Mouse (Mus musculus) CD4-positive, CD25-positive, alpha-beta regulatory T cell, adult 2 months (primary cell): ENCODE results near the gene Nipal1.

Source experiments
- DNase-seq: peaks from one replicate; pipeline ENCODE4 v3.0.0-alpha.2; 2012; ENCODE audit warnings: low read depth, low spot score

Gene Nipal1

GRCm38 (mm10) chr5:72647418-72647907 is at the start of gene Nipal1:
Gene Nipal1 (plus strand): TSS chr5:72647795.
- peak; percentile 94 for DNase-seq

GRCm38 (mm10) chr5:72601006-72601405 is 46.6 kb upstream of the Nipal1 start:
- peak; percentile 76 for DNase-seq

DNA sequence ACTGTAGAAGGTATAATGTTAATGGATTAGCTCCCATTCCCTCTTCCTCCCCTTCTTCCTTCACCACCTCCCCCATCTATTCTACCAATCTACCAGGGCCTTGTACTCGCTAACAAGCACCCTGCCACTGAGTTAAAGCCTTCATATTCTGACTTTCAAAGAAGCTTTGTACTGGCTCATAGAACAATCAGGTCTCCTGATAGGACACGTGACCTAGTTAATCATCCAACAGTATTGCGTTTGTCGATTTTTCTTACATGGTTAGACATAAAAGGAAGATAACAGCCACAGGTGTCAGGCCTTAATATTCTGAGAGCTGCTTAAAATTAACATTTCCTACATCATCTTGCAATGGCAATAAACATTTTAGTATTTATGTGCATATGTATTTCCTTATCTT is 44.5 kb upstream of the Nipal1 start:
- no peak for DNase-seq

- DNase-seq: no peak
Observed at GRCm38 (mm10) chr5:72617413-72617812, 30.2 kb upstream of the Nipal1 start.

DNA sequence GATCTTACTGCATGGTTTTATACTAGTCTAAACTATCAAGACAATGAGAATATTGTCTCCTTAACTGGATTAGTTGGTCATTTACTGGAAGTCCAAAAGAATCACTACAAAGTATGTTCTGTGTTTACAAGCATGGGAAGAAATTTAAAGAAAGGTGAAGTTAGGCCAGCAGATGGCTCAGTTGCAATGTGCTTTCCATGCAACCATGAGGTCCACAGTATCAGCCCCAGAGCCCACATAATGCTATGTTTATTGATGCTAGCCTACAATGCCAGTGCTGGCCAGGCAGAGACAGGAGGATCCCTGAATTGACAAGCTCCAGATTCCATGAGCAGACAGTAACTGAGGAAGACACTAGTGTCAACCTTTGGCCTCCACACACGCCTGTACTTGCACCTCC is 26.6 kb upstream of the Nipal1 start:
- peak; percentile 68 for DNase-seq

DNA sequence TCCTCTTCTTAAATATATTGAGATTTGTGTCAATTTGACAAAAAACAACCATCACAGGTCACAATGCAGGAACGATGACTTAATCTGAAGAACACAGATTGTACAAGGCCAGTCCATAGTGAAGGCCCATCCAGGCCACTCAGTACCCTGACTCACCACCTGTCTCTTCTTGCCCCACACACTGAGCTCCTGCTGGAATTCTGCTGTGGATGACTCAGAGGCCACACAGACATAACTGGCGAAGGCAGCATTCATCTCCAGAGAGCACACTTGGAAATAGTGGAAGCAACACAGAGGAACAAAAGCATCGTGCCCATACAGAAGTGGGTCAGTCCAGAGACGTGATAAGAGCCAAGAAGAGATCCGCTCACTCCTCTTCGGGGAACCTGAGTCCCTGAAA is 17.6 kb upstream of the Nipal1 start:
- no peak for DNase-seq

GRCm38 (mm10) chr5:72634791-72635271 is 12.8 kb upstream of the Nipal1 start:
- peak; percentile 88 for DNase-seq

DNA sequence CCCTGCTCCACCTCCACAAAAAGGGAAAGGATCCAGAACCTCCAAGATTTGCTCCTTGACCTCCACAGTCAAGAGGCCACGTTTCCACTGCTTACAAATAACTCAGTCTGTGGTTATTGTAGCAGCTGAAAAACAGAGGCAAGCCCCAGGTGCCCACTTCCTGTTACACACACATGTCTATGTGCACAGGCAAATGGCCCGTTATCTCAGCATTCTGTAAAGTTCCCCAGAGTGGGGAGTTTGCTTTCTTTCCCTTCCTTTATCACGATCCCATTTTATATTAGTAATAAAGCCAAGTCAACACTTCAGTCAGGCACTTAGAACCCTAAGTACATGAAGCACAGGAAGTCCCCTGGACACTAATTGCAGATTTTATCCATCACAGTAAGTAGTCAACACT is 11.5 kb upstream of the Nipal1 start:
- DNase-seq: peak; percentile 81

DNA sequence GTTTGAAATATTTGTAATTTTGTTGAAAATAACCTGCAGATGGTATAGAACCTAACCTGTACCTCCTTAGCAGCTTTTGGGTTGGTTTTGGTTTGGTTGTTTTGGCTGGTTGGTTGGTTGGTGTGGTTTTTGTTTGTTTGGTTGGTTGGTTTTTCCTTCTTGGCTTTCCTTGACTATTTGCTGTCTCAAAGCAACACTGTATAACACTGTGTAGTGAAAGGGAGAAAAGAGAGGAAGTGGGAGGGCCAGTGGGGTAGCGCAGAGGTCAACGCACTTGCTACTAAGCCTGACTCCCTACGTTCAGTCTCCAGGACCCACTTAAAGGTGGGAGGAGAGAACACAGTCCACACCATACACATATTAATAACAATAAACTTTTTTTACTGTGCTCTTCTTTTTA is 11.0 kb upstream of the Nipal1 start:
- DNase-seq: peak; percentile 34

DNA sequence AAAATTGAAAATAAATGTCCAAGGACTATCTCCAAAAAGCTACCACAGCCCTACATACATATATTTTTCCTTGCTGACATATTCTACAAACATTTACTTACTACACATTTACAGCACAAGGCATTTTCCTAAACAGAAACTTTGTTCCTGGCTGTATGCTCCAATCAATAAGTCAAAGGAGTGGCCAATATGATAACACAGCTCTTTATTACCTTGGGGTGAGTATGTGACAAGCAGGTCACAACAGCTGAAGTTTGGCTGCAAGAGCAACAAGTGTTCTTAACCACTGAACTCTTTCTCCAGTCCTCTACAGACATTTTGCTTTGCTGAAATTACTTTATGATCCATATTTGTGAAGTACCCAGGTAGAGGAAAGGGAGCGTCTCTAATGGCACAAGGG is 7.5 kb upstream of the Nipal1 start:
- no peak for DNase-seq

DNA sequence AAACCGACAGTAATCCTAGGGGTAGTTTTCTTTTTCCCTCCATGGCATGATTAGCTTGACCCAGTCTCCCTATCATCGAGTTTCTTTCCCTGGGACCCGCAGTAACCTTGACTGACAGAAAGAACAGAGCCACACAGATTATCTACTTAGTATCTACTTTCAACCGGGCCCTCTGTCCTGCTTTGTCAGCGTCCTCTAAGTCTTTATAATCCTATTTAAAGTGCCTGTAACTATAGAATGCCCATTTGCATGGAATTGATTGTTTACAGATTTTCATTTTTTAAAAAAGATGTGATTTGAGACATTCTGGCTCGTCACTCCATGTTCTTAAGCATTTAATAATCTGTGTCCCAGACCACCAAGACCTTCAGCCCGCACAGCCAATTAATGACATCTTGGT is 3.9 kb upstream of the Nipal1 start:
- no peak for DNase-seq

- no peak for DNase-seq
Observed at GRCm38 (mm10) chr5:72644175-72644574, 3.4 kb upstream of the Nipal1 start, which contains the start of gene Cnga1. Gene Cnga1 (minus strand): TSS chr5:72644275.

DNA sequence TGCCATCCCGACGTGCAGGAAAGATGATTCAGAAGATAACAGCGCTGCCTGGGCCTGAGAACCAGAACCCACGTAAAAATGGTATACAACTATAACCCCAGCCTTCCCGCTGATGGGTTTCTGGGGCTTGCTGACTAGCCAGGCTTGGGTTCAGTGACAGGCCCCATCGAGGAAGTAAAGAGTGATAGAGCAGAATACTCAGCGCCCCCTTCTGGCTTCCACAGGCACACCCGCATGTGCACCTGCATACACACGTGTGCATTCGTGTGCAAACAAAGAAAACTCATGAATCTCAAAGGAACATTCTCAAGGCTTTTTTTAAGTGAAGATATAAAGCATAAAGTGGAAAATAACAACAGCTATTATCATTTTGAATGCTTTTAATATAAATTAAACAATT is 1.5 kb upstream of the Nipal1 start:
- DNase-seq: peak; percentile 86

DNA sequence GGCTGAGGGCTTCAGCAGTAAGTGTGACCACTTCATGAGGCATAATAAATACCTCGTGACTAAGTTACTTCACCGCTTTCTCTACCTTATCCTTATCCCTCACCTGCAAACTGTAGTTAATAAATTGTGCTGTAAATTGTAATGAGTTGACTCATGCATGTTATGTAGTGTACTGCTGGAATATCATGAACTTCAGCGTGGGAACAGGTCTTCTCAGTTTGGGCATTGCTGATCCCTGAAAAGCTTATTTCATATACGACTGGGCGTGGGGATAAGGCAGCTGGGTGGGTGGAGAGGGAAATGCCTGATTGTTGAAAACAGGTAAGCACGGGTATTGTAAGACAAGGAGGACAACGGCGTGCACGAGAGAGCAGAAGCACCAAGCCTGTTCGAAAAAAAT is 599 bp upstream of the Nipal1 start:
- no peak for DNase-seq

- DNase-seq: no peak
Observed at GRCm38 (mm10) chr5:72647958-72648595, 482 bp downstream of the Nipal1 start.

DNA sequence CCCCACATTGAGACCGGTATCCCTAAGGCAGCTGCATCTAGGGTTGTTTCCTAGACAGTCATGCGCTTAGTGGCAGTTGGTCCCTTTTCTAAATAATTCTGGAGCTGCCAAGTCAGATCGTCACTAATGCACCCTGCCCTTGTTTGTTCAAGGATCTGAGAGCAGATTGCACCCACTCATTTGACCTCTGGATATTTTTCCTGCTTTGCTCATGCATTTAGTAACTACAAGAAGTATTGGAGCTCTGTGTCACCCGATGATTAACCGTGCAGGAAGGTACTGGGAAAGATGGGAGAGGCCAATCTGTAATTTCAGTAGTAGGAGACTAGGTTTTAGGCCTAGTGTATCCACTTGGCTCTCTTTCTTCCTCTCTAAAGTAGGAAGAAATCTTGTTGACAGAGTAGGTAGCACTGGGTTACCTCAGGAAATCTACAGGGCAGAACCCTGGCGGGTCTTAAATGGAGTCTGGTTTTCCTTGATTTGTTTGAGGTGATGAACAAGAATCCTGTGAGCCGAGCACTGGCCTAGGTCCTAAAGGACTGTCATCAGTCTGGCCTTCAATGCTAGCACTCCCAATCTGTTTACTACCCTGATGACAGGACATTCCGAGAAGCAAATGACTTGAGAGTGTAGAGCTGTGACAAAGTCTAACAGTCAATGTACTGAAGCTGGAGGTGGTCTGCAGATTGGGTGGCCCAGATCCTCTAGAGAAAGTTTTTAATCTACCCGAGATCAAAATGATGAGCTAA is 1.6 kb downstream of the Nipal1 start:
- no peak for DNase-seq

DNA sequence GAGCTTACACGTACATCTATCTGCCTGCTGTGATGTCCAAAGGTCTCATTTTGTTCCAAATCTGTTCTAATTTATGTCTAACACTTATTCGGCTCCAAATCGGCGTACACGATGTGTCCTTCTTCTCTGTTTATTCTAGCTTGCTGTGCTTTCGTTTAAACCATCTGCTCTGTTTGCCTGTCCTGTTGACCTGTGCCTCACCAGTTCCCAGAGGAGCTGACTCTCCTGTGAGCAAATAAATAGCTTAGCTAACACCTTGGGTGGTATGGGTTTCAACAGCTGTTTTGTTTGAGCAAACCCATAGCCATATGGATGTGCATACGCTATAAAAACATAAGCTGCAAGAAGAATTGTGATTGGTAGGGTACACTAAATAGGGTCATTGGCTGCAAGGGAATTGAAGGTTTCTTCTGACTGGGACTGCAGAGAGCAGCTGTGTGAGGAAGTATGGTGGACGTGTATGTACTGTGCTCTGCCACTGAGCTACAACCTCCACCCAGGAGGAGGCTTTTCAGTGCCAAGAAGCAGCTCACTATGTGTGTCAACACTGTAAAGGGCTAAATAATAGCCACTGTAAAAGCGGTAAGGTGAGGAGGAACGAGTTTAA is 5.6 kb downstream of the Nipal1 start:
- DNase-seq: no peak

- no peak for DNase-seq
Observed at GRCm38 (mm10) chr5:72656270-72656791, 8.7 kb downstream of the Nipal1 start.

- DNase-seq: peak; percentile 24
Observed at GRCm38 (mm10) chr5:72658375-72658774, 10.8 kb downstream of the Nipal1 start.

DNA sequence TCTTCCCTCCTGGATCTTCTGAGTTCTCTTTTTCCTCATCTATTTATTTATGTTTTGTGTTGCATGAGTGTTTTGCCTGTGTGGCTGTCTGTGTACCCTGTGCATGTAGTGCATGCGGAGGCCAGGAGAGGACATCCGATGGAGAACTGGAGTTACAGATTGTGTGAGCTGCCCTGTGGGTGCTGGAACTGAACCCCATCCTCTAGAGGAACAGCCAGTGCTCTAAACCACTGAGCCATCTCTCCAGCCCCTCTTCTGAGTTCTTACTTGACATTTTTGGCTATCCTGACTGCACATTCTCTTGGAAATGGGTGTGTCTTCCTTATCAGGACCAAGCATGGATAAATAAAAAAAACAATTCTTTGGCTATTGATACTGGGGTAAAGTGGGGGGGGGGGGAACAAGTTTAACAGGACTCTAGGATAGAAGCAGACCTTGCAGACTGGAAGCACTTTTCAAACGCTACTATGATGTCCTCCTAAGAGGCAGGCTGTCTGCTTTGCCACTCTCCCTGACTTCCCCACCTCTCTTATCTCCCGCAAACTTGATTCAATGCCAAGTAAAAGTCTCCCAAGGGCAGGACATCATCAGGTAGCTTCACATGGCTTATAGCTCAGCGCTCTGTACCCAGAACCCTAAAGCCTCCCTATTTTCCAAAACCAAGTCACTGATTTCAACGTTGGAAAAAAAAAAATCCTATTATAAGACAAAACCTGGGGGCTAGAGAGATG is 13.6 kb downstream of the Nipal1 start:
- no peak for DNase-seq

- DNase-seq: no peak
Observed at GRCm38 (mm10) chr5:72664126-72664525, 16.5 kb downstream of the Nipal1 start.

- no peak for DNase-seq
Observed at GRCm38 (mm10) chr5:72664854-72665253, 17.3 kb downstream of the Nipal1 start.
